Mouse (Mus musculus) cerebellum, adult (tissue): ENCODE measurements around the gene Olfr584.

ENCODE experiments used
- ATAC-seq: cut with Nextera tagmentation; 2 replicates; pipeline ENCODE4 v1.9.2; 2017; ENCODE audit warnings: mild to moderate bottlenecking, moderate library complexity, mixed read lengths; ENCODE audit not compliant: insufficient number of reproducible peaks, low FRiP score, low TSS enrichment

Gene Olfr584

DNA sequence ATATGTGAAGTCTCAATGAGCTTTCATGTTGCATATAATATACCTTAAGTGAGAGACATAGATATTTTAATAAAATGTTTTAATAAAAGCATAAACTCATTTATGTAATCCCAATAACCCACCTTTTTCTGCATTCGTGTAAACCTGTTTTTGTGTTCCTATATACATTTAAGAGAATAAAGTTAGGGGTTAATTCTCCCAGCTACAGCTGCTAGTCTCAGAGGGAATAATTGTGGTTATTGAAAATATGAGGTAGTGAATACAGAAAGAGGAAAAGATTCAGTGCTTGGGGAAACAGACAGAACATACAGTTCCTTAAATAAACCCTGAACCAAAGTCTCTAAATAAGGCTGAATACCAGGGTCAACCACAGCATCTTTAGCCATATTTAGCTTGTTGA is at the start of gene Olfr584:
Gene Olfr584 (plus strand): TSS at position 301 of the 400 bp plus-strand sequence.
- ATAC-seq: no peak

DNA sequence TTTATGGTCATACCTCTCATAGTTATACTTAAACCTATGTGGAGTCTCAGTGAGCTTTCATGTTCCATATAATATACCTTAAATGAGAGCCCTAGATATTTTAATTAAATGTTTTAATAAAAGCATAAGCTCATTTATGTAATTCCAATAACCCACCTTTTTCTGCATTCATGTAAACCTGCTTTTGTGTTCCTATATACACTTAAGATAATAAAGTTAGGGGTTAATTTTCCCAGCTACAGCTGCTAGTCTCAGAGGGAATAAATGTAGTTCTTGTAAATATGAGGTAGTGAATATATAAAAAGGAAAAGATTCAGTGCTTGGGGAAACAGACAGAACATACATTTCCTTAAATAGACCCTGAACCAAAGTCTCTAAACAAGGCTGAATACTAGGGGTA is 44.0 kb upstream of the Olfr584 start, which contains the start of gene Olfr582:
Gene Olfr582 (plus strand): TSS at position 301 of the 400 bp plus-strand sequence.
- no peak for ATAC-seq

DNA sequence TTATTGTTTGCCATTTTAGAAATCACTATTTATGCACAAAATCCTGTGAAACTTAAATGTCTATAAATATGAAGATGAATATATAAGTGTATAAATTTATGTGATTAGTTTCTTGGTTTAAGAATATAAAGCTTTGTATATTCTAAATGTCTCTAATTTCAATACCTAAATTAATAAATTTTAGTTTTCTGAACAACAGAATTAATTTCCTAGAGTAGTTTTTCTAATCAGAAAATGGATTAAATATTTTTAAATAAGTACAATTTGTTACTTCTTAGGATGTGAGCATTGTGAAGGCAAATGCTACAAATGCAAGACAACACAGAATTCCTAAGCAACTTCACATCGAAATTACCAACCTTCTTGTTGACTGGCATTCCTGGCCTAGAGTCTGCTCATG is 30.7 kb upstream of the Olfr584 start, which contains the start of gene Olfr583:
Gene Olfr583 (plus strand): TSS at position 301 of the 400 bp plus-strand sequence.
- no peak for ATAC-seq

DNA sequence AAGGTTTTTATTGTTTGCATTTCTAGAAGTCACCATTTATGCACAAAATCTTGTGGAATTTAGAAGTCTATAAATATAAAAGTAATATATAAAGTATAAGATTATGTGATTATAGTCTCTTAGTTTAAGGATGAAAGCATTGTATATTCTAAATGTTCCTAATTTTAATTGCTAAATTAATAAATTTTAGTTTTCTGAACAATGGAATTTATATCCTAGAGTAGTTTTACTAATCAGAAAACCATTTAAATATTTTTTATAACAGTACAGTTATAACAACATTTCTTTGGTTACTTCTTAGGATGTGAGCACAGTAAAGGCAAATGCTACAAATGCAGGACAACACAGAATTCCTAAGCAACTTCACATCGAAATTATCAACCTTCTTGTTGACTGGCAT is 15.7 kb downstream of the Olfr584 start, which contains the start of gene Olfr585:
Gene Olfr585 (plus strand): TSS at position 301 of the 400 bp plus-strand sequence.
- ATAC-seq: no peak

DNA sequence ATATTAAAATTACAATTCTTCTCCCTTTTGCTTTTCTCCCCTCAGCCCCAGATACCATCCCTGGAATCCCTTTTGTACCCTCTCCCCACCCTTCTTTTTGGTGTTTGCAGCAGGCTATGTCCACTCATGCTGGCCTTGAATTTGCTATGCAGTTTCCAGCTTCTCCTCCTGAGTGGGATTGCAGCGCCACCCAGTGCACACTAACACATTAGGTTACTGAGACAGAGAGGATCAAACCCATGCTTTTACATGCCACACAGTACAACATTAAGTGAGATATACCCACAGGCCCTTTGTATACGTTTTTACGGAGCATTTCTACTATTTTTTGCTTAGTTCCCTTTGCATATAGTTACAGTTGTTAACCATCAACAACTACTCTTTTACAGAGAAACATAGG is 37.7 kb downstream of the Olfr584 start:
- ATAC-seq: no peak

DNA sequence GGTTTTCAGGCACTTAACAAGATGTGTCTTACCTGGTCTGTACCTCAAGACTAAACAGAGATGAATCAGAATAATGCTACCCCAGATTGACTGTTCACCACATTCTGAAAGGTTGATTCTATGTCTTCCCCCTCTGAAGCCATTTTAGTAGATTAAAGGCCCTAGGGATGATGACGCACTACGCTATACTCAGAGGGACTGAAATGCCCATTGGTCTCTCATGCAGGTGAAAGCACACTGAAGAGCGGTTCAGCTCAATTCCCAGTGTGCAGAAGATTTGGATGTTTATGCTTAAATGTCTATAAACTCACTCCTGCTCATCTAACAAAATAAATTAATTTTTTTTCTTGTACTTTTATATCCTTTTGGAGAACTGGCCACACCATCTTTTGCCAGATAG is 43.9 kb downstream of the Olfr584 start, which contains the start of gene Olfr586:
Gene Olfr586 (minus strand): TSS at position 101 of the 400 bp plus-strand sequence.
- ATAC-seq: no peak
